Mouse (Mus musculus) heart, adult 2 months (tissue): ENCODE results near the gene Col16a1.

Experiments used
- CTCF ChIP-seq: fragments of 200-600 bp; IDR thresholded peaks from 2 replicates; pipeline ENCODE4 v1.8.1; 2022; ENCODE audit warnings: antibody characterized with exemption, mild to moderate bottlenecking, moderate library complexity
- EP300 ChIP-seq: fragments of 200-500 bp; IDR thresholded peaks from 2 replicates; pipeline ENCODE4 v1.6.1; 2011; ENCODE audit warnings: low read depth, low read length, control low read depth; ENCODE audit not compliant: insufficient read depth
- POLR2A ChIP-seq: fragments of 200-500 bp; IDR thresholded peaks from 2 replicates; pipeline ENCODE4 v1.6.1; 2011; ENCODE audit warnings: mild to moderate bottlenecking, low read depth, low read length, control low read depth; ENCODE audit not compliant: insufficient read depth

GRCm38 (mm10) chr4:130133399-130133798 lies 85.8 kb downstream of the Col16a1 start:
- TF ChIP-seq POLR2A (no peak), CTCF (no peak), EP300 (no peak)
